Mouse (Mus musculus) limb, embryonic 12.5 days (tissue): ENCODE measurements around the gene Frmd8. TPM values are rescaled to one million over a fixed set of nuclear protein-coding genes. Genes with fewer than 3 reads are reported as not detected.
A peak's percentile ranks its signal among the peaks of the same experiment; 100 is the strongest.

Experiments used
- ATAC-seq: fragments of 200-750 bp; cut with Nextera tagmentation; 2 replicates; pipeline ENCODE4 v1.8.0; 2017; ENCODE audit warnings: low read depth, moderate TSS enrichment; ENCODE audit not compliant: insufficient number of reproducible peaks, insufficient read depth, low FRiP score, low TSS enrichment
- H3K27ac ChIP-seq: fragments of 300-500 bp; sonication (generic); 2 replicates; pipeline ENCODE4 v1.5.1; 2016; ENCODE audit warnings: mild to moderate bottlenecking, moderate library complexity
- H3K27me3 ChIP-seq: fragments of 300-500 bp; sonication (generic); 2 replicates; pipeline ENCODE4 v1.6.1; 2016; ENCODE audit warnings: mild to moderate bottlenecking, moderate library complexity
- H3K36me3 ChIP-seq: fragments of 300-500 bp; sonication (generic); 2 replicates; pipeline ENCODE4 v1.6.1; 2016; ENCODE audit warnings: mild to moderate bottlenecking, moderate library complexity
- H3K4me1 ChIP-seq: fragments of 300-500 bp; sonication (generic); replicated peaks from 2 replicates; pipeline ENCODE4 v1.6.1; 2016
- H3K4me2 ChIP-seq: fragments of 300-500 bp; sonication (generic); 2 replicates; pipeline ENCODE4 v1.6.1; 2016; ENCODE audit warnings: mild to moderate bottlenecking, moderate library complexity
- H3K4me3 ChIP-seq: fragments of 300-500 bp; sonication (generic); replicated peaks from 2 replicates; pipeline ENCODE4 v1.5.1; 2016; ENCODE audit warnings: mild to moderate bottlenecking
- H3K9ac ChIP-seq: fragments of 300-500 bp; sonication (generic); replicated peaks from 2 replicates; pipeline ENCODE4 v1.6.1; 2016; ENCODE audit warnings: mild to moderate bottlenecking, moderate library complexity
- H3K9me3 ChIP-seq: fragments of 300-500 bp; sonication (generic); 2 replicates; pipeline ENCODE4 v1.6.1; 2016; ENCODE audit warnings: mild to moderate bottlenecking, moderate library complexity
- WGBS: fragments of 180-500 bp; shearing (Covaris S2); methylation state at CpG from one replicate; pipeline ENCODE4 v1.1.7; 2016; 5-methylcytosine and 5-hydroxymethylcytosine counted together
- polyA plus RNA-seq: library from polyadenylated mRNA; unstranded; fragments of >200 nt; fragmentation: Nextera tagmentation; extraction: Ambion mirVana; gene quantifications from 2 replicates; pipeline ENCODE4 v1.2.1, GENCODE M21; 2016

The Frmd8 gene
- polyA plus RNA-seq, 1 experiment from 2014 or later = 41.4 TPM

DNA sequence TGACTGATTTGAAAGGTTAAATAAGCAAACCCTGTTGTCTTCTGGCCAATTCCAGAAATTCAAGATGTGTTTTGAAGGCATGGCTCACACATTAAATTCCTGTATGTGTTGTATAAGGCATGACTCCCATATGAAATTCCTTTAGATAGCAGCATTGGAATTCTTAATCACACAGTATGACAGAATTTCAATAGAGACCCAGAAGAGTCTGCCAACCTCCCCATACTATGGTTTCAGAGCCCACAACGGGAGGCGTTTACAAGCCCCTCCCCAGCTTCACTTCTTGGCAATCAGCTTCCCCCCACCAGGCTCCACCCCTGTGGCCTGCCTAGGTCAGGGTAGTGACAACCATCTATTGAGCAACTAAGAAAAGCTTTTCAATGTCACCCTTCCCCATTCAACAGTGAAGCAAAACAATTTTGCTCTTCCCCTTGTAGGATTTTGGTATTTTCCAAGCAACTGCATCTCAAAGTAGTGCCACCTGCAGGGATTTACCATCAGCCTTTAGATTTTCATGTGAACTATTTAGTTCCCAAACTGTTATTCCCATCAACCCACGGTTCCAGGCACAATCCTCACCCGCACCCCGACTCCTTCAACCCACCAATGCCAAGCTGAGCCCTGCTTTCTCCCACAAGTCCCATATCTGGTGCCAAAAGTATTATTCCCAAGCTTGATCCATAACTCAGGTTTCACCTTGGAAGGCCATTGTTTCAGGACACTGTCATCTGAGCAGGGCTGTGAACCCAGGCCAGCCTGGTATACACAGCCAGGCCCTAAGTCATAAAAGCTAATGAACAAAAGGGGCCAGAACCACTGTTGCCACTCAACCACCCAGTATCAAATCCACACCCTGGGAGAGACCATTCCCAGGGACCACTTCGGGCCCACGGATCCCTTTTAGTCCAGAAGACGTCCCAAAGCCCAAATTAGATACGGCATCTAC lies 32.0 kb downstream of the Frmd8 start:
- peaks cover 64% of the 10 kb centered on the region for H3K4me1 ChIP-seq

DNA sequence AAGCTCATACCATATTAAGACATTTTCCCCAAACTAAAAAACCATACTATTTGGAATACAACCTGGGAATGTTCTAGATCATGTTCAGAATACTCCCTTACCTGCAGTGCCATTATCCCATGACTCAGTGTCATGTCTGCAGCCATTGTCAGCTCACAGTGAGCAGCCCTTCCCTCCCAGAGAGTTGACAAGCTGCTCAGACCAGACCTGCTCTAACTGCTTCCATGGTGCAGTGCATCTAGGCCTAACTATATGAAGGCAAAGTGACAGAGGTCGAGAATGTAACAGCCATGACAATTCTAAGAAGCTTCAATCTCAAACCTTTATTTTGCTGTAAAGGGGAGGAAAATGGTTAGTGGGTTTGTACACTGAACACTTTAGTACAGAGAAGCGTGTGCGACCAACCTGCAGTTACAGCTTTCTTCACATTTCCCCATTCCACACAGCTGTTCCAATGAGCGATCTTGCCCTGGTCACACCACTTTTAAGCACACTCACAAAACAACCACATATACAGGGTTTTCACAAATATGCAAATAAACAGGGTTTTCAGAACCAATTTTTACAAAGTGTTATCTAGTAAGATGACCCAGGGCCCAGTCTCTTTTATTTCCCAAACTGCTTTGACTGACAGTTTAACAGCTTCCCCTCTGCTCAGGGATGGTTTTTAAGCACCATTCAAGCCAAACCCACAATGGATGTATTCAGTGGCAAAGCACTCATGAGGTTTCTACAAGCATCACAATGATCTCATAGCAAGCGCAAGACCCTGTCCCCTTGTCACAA lies 32.9 kb downstream of the Frmd8 start:
- Histone ChIP-seq H3K9me3 (no peaks in the 10 kb centered on the region), H3K27me3 (no peaks in the 10 kb centered on the region), H3K4me1 (peaks cover 55% of the 10 kb centered on the region), H3K36me3 (no peaks in the 10 kb centered on the region), H3K27ac (peak overlapping the region; percentile 2; the same call in 1 of the 2 replicates), H3K4me2 (peak overlapping the region; percentile 69; the same call in 1 of the 2 replicates), H3K9ac (no peak overlapping the region), H3K4me3 (no peak overlapping the region)
- ATAC-seq = no peak
- WGBS = 79% methylated on average over 5 of the region's 5 CpGs

More for the DNA sequence above, 32.0 kb downstream of the Frmd8 start:
- Histone ChIP-seq H3K9me3 (no peaks in the 10 kb centered on the region), H3K4me2 (peak overlapping the region; percentile 69), H3K36me3 (no peaks in the 10 kb centered on the region), H3K27ac (0 out of 2 replicates have a peak overlapping the region, but pooled peaks have one; percentile 37), H3K9ac (peak overlapping the region; percentile 23; the same call in 1 of the 2 replicates), H3K27me3 (no peaks in the 10 kb centered on the region), H3K4me3 (0 out of 2 replicates have a peak overlapping the region, but pooled peaks have one; percentile 11)
- 73% methylated on average over 9 of the region's 9 CpGs for WGBS
- ATAC-seq = no peak

DNA sequence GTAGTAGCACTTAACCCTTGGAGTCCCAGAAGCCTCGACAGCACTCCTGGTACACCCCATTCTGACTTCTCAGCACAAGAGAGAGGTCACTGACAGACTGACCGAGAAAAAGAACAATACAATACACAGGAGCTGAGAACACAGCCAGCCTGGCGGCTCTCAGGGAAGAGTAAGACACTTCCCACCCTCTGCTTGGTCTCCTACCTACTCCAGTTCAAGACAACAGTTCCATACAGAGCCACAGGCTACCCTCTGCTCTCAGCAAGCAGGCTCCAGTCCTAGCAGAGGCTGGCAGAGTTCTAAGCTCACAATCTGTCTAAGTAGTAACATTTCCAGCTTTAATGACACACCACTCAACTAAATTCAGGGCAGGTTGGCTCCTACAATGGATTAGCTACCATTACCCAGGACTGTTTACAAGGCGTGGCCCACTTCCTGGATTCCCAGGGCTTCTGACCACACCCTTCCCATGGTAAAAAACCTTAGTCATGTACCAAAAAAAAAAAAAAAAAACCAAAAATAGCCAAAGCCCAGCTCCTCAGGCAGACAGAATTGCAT lies 33.6 kb downstream of the Frmd8 start:
- no peak overlapping the region for H3K4me3 ChIP-seq
- no peak overlapping the region for H3K4me2 ChIP-seq
- no peaks in the 10 kb centered on the region for H3K36me3 ChIP-seq
- no peaks in the 10 kb centered on the region for H3K9me3 ChIP-seq
- no peak overlapping the region for H3K27ac ChIP-seq
- no peak for ATAC-seq
- 74% methylated on average over 4 of the region's 4 CpGs for WGBS
- H3K9ac ChIP-seq = no peak overlapping the region
- H3K4me1 ChIP-seq = peaks cover 48% of the 10 kb centered on the region
- no peaks in the 10 kb centered on the region for H3K27me3 ChIP-seq

DNA sequence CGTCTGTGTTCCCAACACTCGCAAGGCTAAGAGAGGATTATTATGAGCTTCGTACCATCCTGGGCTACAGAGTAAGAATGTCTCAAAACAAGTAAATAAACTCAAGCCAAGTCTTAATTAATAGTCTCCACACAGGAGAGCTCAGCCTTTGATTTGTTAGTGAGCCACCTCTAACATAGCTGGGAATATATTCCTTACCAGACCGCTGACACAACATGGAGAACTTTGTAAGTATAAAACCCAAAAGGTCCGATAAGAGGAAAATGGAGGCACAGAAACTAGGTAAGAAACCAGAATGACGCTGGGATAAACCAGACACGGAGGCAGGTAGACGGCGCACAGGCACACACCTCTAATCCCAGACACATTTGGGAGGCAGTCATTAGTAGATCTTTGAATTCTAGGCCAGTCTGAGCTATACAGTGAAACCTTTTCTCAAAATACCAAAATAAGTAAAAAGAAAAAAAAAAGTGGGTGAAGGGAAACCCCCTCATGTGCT lies 34.1 kb downstream of the Frmd8 start:
- no peak overlapping the region for H3K27ac ChIP-seq
- peaks cover 43% of the 10 kb centered on the region for H3K4me1 ChIP-seq
- WGBS = 85% methylated on average over 9 of the region's 9 CpGs
- H3K9ac ChIP-seq = no peak overlapping the region
- H3K36me3 ChIP-seq = no peaks in the 10 kb centered on the region
- no peak for ATAC-seq
- H3K27me3 ChIP-seq = no peaks in the 10 kb centered on the region
- H3K9me3 ChIP-seq = no peaks in the 10 kb centered on the region
- H3K4me2 ChIP-seq = no peak overlapping the region
- H3K4me3 ChIP-seq = no peak overlapping the region

DNA sequence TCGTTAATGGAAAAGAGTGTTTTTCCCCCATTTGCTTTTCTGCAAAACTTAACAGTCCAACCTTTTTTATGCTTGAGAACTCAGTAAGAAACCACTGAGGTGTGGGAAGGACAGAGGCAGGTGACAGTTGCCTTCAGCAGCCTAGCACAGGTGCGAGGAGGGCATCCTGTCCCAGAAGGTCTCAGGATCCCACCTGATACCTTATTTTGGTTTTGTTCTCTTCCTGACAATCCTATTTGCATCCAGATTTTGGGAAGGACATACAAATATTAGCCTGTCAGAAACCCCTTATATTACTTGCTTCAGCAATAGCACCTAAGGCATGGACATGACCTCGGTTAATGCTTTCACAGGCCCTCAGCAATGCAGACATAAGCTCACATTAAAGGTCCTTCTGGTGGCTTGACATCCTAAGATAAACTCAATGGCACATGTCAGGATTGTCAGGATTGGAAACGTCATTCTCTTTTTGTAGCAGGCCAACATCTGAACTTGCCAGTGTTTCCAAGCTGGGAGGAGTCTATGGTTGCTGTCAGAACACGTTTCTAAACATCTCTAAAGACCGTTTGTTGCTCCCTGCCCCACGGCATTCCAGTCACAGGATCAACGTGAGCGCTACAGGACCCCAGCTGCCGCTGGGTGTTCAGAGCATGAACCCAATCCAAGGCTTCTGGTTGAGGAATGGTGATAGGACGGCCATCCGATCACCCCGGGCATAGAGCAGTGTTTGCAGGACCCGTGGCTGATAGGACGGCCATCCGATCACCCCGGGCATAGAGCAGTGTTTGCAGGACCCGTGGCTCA lies 34.8 kb downstream of the Frmd8 start:
- no peaks in the 10 kb centered on the region for H3K36me3 ChIP-seq
- no peaks in the 10 kb centered on the region for H3K27me3 ChIP-seq
- no peaks in the 10 kb centered on the region for H3K9me3 ChIP-seq
- H3K4me1 ChIP-seq = peaks cover 38% of the 10 kb centered on the region
- ATAC-seq = no peak
- H3K27ac ChIP-seq = no peak overlapping the region
- no peak overlapping the region for H3K9ac ChIP-seq
- H3K4me2 ChIP-seq = no peak overlapping the region
- no peak overlapping the region for H3K4me3 ChIP-seq
- 72% methylated on average over 18 of the region's 18 CpGs for WGBS

DNA sequence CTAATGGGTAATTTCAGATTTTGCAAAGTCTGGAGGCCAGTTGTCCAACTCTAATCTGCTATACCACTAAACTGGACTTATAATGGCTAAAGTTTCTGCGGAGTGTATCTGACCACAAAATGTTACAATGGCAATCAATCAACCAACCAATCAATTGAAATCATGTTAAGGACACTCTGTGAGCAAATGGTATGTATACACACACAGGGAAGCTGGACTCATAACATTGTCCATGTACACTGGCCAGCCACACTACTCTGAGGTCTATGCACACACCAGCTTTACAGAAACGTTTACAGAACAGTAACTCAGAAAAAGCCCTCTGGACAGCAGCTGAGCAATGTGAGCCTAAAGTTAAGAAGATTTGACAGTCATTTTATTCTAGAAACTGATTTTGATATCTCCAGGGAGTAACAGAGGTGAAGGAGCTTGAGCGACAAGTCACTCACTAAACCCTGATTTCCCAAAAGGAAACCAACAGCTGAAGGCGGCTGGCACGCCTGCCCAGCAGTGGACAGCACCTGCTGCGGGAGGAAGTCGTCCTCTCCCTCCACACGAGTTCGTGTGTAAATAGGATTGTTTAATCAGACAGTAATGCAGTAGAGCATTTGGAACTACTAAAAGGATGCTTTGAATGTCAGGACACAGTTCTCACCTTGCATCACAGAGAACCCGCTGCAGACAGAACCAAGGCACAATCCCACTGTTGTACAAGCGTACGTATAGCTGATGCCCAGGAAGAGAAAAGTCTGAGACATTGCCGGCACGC lies 35.6 kb downstream of the Frmd8 start:
- WGBS = 79% methylated on average over 14 of the region's 14 CpGs
- Histone ChIP-seq H3K4me1 (peaks cover 30% of the 10 kb centered on the region), H3K9ac (no peak overlapping the region), H3K27ac (no peak overlapping the region), H3K4me2 (no peak overlapping the region), H3K36me3 (no peaks in the 10 kb centered on the region), H3K27me3 (no peaks in the 10 kb centered on the region), H3K4me3 (no peak overlapping the region), H3K9me3 (no peaks in the 10 kb centered on the region)
- ATAC-seq = no peak

DNA sequence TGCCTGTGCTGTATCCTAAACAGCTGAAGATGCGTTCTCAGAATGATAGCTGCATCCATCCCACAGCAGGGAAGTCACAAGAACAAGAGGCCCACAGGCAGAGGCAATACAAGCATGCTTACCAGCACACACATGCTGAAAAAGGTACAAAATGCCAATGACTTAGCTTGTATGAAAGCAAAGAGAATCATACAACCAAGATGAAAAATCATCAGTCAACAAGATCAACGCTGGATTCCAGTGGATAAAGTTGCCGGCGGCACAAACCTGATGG lies 36.2 kb downstream of the Frmd8 start:
- Histone ChIP-seq H3K4me2 (no peak overlapping the region), H3K27me3 (no peaks in the 10 kb centered on the region), H3K9me3 (no peaks in the 10 kb centered on the region), H3K9ac (no peak overlapping the region), H3K36me3 (no peaks in the 10 kb centered on the region), H3K4me1 (peaks cover 24% of the 10 kb centered on the region), H3K27ac (no peak overlapping the region), H3K4me3 (no peak overlapping the region)
- WGBS = 92% methylated on average over 4 of the region's 4 CpGs
- no peak for ATAC-seq

DNA sequence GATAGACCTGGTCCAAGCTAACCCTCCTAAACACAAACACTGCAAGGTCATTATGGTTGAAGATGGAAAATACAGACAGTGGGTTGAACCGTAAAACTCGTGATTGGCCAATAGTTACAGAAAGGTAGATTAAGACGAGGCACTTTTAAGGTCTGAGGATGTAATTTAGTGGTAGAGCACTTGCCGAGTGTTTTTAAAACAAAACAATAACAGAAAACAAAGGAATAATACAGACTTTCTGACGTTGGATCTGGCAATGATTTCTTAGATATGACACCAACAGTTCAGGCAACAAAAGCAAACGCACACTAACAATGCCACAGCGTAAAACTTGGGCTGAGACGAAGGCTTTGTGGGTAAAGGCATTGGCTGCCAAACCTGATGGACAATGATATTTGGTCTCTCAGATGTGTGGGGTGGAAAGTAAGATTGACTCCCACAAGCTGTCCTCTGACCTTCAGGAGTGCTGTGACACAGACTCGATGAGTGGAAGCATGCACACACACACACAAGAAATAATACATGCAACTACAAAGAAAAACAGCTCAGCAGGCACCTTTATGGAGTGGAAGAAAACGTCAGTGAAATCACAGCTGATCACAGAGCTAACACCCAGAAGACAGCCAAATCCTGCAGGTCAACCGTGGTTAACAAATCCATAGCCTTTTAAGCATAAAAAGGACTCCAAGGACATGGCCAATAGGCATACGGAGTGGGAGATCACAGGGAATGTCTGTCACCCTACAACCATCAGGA lies 36.8 kb downstream of the Frmd8 start:
- Histone ChIP-seq H3K4me3 (no peak overlapping the region), H3K4me2 (no peak overlapping the region), H3K27ac (no peak overlapping the region), H3K4me1 (peaks cover 18% of the 10 kb centered on the region), H3K9ac (no peak overlapping the region), H3K27me3 (no peaks in the 10 kb centered on the region), H3K36me3 (no peaks in the 10 kb centered on the region), H3K9me3 (no peaks in the 10 kb centered on the region)
- 83% methylated on average over 12 of the region's 12 CpGs for WGBS
- ATAC-seq = no peak

DNA sequence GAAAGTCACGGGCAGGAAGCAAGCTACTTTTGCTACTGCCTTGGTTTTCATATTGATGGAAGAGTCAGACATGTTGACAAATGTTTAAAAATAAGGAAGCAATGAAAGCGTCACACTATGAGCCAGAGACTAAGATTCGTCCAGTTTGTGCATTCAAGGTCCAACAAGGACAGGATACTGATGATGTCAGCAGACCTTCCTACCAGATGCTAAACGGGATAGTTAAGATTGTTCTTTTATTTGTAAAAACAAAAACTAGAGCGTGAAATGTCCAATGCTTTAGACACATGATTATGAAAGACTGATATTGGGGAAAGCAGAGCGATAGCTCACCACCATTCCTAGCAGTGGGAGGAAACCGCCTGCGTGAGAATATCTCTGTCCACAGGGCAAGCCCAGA lies 37.5 kb downstream of the Frmd8 start:
- no peaks in the 10 kb centered on the region for H3K9me3 ChIP-seq
- ATAC-seq = no peak
- no peaks in the 10 kb centered on the region for H3K27me3 ChIP-seq
- H3K4me2 ChIP-seq = no peak overlapping the region
- peaks cover 11% of the 10 kb centered on the region; the same call in 1 of the 2 replicates for H3K4me1 ChIP-seq
- H3K27ac ChIP-seq = no peak overlapping the region
- no peak overlapping the region for H3K9ac ChIP-seq
- 85% methylated on average over 8 of the region's 8 CpGs for whole genome bisulfite sequencing
- H3K4me3 ChIP-seq = no peak overlapping the region
- H3K36me3 ChIP-seq = no peaks in the 10 kb centered on the region
